Comparison of ENCODE assay signal across 20 mouse cellular contexts in the genomic region with DNA sequence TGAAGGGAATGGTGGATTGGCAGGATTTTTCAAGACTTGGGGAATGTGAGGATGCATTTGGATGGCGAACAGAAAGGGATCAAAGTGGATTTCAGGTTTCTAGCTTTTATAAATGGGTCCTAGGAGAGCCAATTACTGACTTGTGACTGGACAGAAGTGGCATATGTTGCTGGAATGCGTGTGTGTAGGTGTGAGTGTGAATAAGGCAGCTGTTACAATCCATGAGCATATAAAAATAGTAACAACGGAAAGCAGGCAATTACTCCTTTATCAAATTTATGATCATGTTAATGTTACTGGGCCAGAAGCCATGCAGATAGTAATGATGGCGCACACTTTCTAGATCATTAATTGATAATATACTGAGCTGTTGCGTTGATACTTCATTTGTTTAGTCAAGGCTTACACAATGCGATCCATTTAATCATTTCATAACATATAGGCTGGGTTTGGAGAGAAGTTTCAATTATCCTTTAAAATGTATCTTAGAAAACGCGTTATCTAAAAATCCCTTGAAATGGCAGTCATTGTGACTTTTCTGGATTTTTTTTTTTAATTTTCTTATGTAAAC. TPM values are rescaled to one million over a fixed set of nuclear protein-coding genes. Genes with fewer than 3 reads are reported as not detected.
"Had no signal": no experiment of that assay in that cellular context is flagged by ENCODE, and none has a peak within 500 bp of the region (broad histone marks: within the 10 kb centered on the region; RNA-seq: fewer than 3 reads in every experiment).

No protein-coding gene starts in this region.

- ATAC-seq: liver, embryonic 12.5 days; midbrain, embryonic 16.5 days had no signal

- H3K4me2 ChIP-seq: liver, embryonic 12.5 days; midbrain, embryonic 12.5 days; neural tube, embryonic 13.5 days; neural tube, embryonic 15.5 days had no signal

- DNase-seq: lung, adult 18-20 months; lung, postnatal 4 days; midbrain, embryonic 14.5 days; retina, postnatal 1 day; right cerebral cortex, adult 18-20 months; right cerebral cortex, postnatal 25 days; right cerebral cortex, postnatal 4 days; spleen, adult 18-20 months; thymus, adult 2 months; thymus, postnatal 25 days; thymus, postnatal 4 days had no signal

- H3K9ac ChIP-seq: liver, embryonic 12.5 days; liver, embryonic 14.5 days; midbrain, embryonic 12.5 days; neural tube, embryonic 13.5 days; neural tube, embryonic 15.5 days had no signal

- H3K9me3 ChIP-seq: liver, embryonic 12.5 days; midbrain, embryonic 10.5 days; midbrain, embryonic 12.5 days; neural tube, embryonic 13.5 days; neural tube, embryonic 15.5 days had no signal

- H3K4me3 ChIP-seq: liver, embryonic 12.5 days; midbrain, embryonic 10.5 days; midbrain, embryonic 12.5 days; myocyte; neural tube, embryonic 13.5 days; neural tube, embryonic 15.5 days had no signal

- H3K36me3 ChIP-seq: liver, embryonic 12.5 days; midbrain, embryonic 10.5 days; midbrain, embryonic 12.5 days; neural tube, embryonic 13.5 days; neural tube, embryonic 15.5 days had no signal

- H3K4me1 ChIP-seq: liver, embryonic 12.5 days; neural tube, embryonic 13.5 days; neural tube, embryonic 15.5 days had no signal

- H3K27me3 ChIP-seq: liver, embryonic 12.5 days; midbrain, embryonic 12.5 days; neural tube, embryonic 13.5 days; neural tube, embryonic 15.5 days had no signal

- H3K27ac ChIP-seq: liver, embryonic 12.5 days; liver, embryonic 14.5 days; midbrain, embryonic 10.5 days; midbrain, embryonic 12.5 days; neural tube, embryonic 13.5 days; neural tube, embryonic 15.5 days had no signal

RNA-seq across cellular contexts. Expression of a gene that starts 29.9 kb away (rescaled TPM):
- polyA plus RNA-seq: liver, adult 2 months; liver, embryonic 12.5 days had no signal
